Mouse (Mus musculus) cerebellum, adult 11-12 months (tissue): ENCODE measurements around the gene Txlna.
A peak's percentile ranks its signal among the peaks of the same experiment; 100 is the strongest.

Experiments
- DNase-seq: peaks from one replicate; pipeline ENCODE4 v3.0.0; 2022

The Txlna gene

GRCm38 (mm10) chr4:129640638-129641467 lies at the start of gene Txlna:
TSS of gene Txlna (minus strand) at chr4:129641065.
- peak; percentile 98 for DNase-seq

- DNase-seq, result no peak
Measured at GRCm38 (mm10) chr4:129684531-129684930, 43.7 kb upstream of the Txlna start.

- DNase-seq, result no peak
Measured at GRCm38 (mm10) chr4:129683901-129684493, 43.1 kb upstream of the Txlna start.

- DNase-seq, result no peak
Measured at GRCm38 (mm10) chr4:129681837-129682236, 41.0 kb upstream of the Txlna start.

- no peak for DNase-seq
Measured at GRCm38 (mm10) chr4:129672878-129673449, 32.1 kb upstream of the Txlna start.

GRCm38 (mm10) chr4:129672083-129672877 lies 31.4 kb upstream of the Txlna start, which contains the start of gene Kpna6:
TSS of gene Kpna6 (minus strand) at chr4:129672767.
- DNase-seq, result peak; percentile 86

GRCm38 (mm10) chr4:129671491-129672082 lies 30.7 kb upstream of the Txlna start:
- no peak for DNase-seq

GRCm38 (mm10) chr4:129662255-129662813 lies 21.5 kb upstream of the Txlna start:
- no peak for DNase-seq

- DNase-seq, result no peak
Measured at GRCm38 (mm10) chr4:129661584-129661983, 20.7 kb upstream of the Txlna start.

- no peak for DNase-seq
Measured at GRCm38 (mm10) chr4:129654770-129655169, 13.9 kb upstream of the Txlna start.

GRCm38 (mm10) chr4:129650359-129650758 lies 9.5 kb upstream of the Txlna start:
- DNase-seq, result no peak

- DNase-seq, result no peak
Measured at GRCm38 (mm10) chr4:129648656-129649055, 7.8 kb upstream of the Txlna start.

GRCm38 (mm10) chr4:129645204-129645603 lies 4.3 kb upstream of the Txlna start:
- DNase-seq, result no peak

- DNase-seq, result peak; percentile 63
Measured at GRCm38 (mm10) chr4:129641756-129642155, 891 bp upstream of the Txlna start.

GRCm38 (mm10) chr4:129640101-129640637 lies 696 bp downstream of the Txlna start:
- peak; percentile 77 for DNase-seq

GRCm38 (mm10) chr4:129639221-129639620 lies 1.6 kb downstream of the Txlna start:
- DNase-seq, result peak; percentile 50

GRCm38 (mm10) chr4:129633852-129634251 lies 7.0 kb downstream of the Txlna start:
- no peak for DNase-seq

GRCm38 (mm10) chr4:129631867-129632266 lies 9.0 kb downstream of the Txlna start:
- DNase-seq, result no peak

- peak; percentile 56 for DNase-seq
Measured at GRCm38 (mm10) chr4:129630944-129631343, 9.9 kb downstream of the Txlna start.

- DNase-seq, result peak; percentile 51
Measured at GRCm38 (mm10) chr4:129626035-129626434, 14.8 kb downstream of the Txlna start.

- DNase-seq, result peak; percentile 56
Measured at GRCm38 (mm10) chr4:129625496-129625895, 15.4 kb downstream of the Txlna start.

GRCm38 (mm10) chr4:129625029-129625370 lies 15.9 kb downstream of the Txlna start:
- DNase-seq, result peak; percentile 81
